ENCODE assay signal across 9 mouse cellular contexts in the genomic region with DNA sequence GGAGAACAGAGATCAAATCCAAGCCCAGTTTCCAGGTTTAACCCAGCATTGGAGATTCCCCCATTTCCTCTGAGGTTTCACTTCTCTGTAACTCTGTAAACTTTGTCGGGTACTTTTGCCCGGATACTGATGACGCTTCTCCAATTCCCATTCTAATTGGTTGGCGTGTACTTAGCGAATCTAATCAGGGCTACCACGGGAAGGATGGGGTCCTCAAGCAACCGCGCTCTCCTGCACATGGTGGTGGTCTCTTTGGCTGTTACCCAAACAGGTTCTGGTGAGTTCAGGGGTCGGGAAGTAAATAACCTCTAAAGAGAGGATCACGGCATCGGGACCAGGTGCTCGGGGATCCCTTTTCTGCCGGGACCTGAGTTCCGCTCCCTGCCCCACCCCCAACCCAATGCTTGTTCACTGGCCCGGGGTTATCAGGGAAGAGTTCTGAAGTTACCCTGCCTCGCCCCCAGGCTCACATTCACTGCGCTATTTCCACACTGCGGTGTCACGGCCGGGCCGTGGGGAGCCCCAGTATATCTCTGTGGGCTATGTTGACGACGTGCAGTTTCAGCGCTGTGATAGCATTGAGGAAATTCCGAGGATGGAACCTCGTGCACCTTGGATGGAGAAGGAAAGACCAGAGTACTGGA. TPM values are rescaled to one million over a fixed set of nuclear protein-coding genes. Genes with fewer than 3 reads are reported as not detected.
A peak's percentile ranks its signal among the peaks of the same experiment; 100 is the strongest.
DNase-seq lines count a peak whose midpoint lies in the region; ATAC-seq and TF ChIP-seq lines count a peak whose summit lies in the region.
"Had no signal": no experiment of that assay in that cellular context is flagged by ENCODE, and none has a peak within 500 bp of the region (broad histone marks: within the 10 kb centered on the region; RNA-seq: fewer than 3 reads in every experiment).

A gene (plus strand): TSS at position 163 of the 644 bp plus-strand sequence.

- no peak for TF ChIP-seq POLR2A in bone marrow, adult 2 months (IDR thresholded peaks at IDR 0.05; ENCODE audit: borderline replicate concordance, control insufficient read depth, low read depth, low read length)
- TF ChIP-seq POLR2A in limb, embryonic 14.5 days (IDR thresholded peaks at IDR 0.05; ENCODE audit: borderline replicate concordance, extremely low read depth, insufficient read depth, insufficient read length) = no peak

- H3K27me3 ChIP-seq in embryonic facial prominence, embryonic 15.5 days = no peaks in the 10 kb centered on the region
- no peaks in the 10 kb centered on the region for H3K27me3 ChIP-seq in limb, embryonic 14.5 days (ENCODE audit: control insufficient read depth, insufficient read depth, low read length)
- no peaks in the 10 kb centered on the region for H3K27me3 ChIP-seq in midbrain, postnatal 0 days (ENCODE audit: insufficient read depth, low read length)

- H3K4me1 ChIP-seq in bone marrow, adult 2 months (ENCODE audit: control insufficient read depth, insufficient read depth, low read length) = no peaks in the 10 kb centered on the region
- 0 out of 2 replicates have a peak, but pooled peaks cover 5% of the 10 kb centered on the region for H3K4me1 ChIP-seq in embryonic facial prominence, embryonic 15.5 days
- H3K4me1 ChIP-seq in limb, embryonic 14.5 days (ENCODE audit: control insufficient read depth, insufficient read depth, low read length) = no peaks in the 10 kb centered on the region
- 0 out of 2 replicates have a peak, but pooled peaks cover 4% of the 10 kb centered on the region for H3K4me1 ChIP-seq in midbrain, postnatal 0 days (ENCODE audit: insufficient read depth, low read length)

- H3K4me3 ChIP-seq in bone marrow, adult 2 months (replicated peaks; ENCODE audit: control insufficient read depth, low read depth, low read length) = peak within 1 kb of the TSS; percentile 91
- H3K4me3 ChIP-seq in embryonic facial prominence, embryonic 15.5 days (replicated peaks) = peak within 1 kb of the TSS; percentile 54
- peak within 1 kb of the TSS; percentile 51 for H3K4me3 ChIP-seq in limb, embryonic 14.5 days (replicated peaks; ENCODE audit: low read length)
- peak within 1 kb of the TSS; percentile 53 for H3K4me3 ChIP-seq in midbrain, postnatal 0 days (ENCODE audit: low read depth, low read length)

- H3K36me3 ChIP-seq in embryonic facial prominence, embryonic 15.5 days = no peaks in the 10 kb centered on the region
- no peaks in the 10 kb centered on the region for H3K36me3 ChIP-seq in limb, embryonic 14.5 days (ENCODE audit: control insufficient read depth, insufficient read depth, low read length)
- no peaks in the 10 kb centered on the region for H3K36me3 ChIP-seq in midbrain, postnatal 0 days (ENCODE audit: insufficient read depth, low read length)
- H3K36me3 ChIP-seq: G1E had no signal

- peak within 1 kb of the TSS; percentile 91 for H3K4me2 ChIP-seq in embryonic facial prominence, embryonic 15.5 days (replicated peaks)
- H3K4me2 ChIP-seq in limb, embryonic 14.5 days (replicated peaks; ENCODE audit: low read depth, low read length, severe bottlenecking) = peak within 1 kb of the TSS; percentile 91
- H3K4me2 ChIP-seq in midbrain, postnatal 0 days (ENCODE audit: low read depth, low read length, poor library complexity, severe bottlenecking) = peak within 1 kb of the TSS; percentile 93

- peak; percentile 98 for DNase-seq in 3T3-L1 (ENCODE audit: low read depth, low spot score)
- peak; percentile 98 for DNase-seq in heart, adult 8-10 months (ENCODE audit: low spot score)
- DNase-seq in kidney, adult 9 months = peak; percentile 96
- DNase-seq in limb, embryonic 14.5 days (ENCODE audit: low spot score) = peak; percentile 92
- peak; percentile 90 for DNase-seq in midbrain, postnatal 0 days (ENCODE audit: low spot score)
- peak; percentile 70 to 86 for DNase-seq in spleen, postnatal 14 days (ENCODE audit: low spot score in 2 of 2)

- TF ChIP-seq CTCF in bone marrow, adult 2 months (IDR thresholded peaks at IDR 0.05; ENCODE audit: control insufficient read depth, insufficient read depth, low read length) = no peak
- TF ChIP-seq CTCF in midbrain, postnatal 0 days (IDR thresholded peaks at IDR 0.05) = no peak

- WGBS in bone marrow, adult 2 months = under 1% methylated on average over 26 of the region's 26 CpGs
- 1% methylated on average over 26 of the region's 26 CpGs for WGBS in embryonic facial prominence, embryonic 15.5 days
- WGBS in limb, embryonic 14.5 days = 2% methylated on average over 26 of the region's 26 CpGs
- 3% methylated on average over 26 of the region's 26 CpGs for WGBS in midbrain, postnatal 0 days

- ATAC-seq in embryonic facial prominence, embryonic 15.5 days (ENCODE audit: insufficient number of reproducible peaks, low FRiP score, low TSS enrichment, low read depth) = peak; percentile 73; the same call in 1 of the 2 replicates
- ATAC-seq in limb, embryonic 14.5 days (ENCODE audit: low FRiP score, low read depth) = peak; percentile 95
- ATAC-seq in midbrain, postnatal 0 days (ENCODE audit: low FRiP score) = peak; percentile 97

- H3K9me3 ChIP-seq in embryonic facial prominence, embryonic 15.5 days (replicated peaks) = no peaks in the 10 kb centered on the region
- no peaks in the 10 kb centered on the region for H3K9me3 ChIP-seq in limb, embryonic 14.5 days (ENCODE audit: control insufficient read depth, low read length)
- H3K9me3 ChIP-seq in midbrain, postnatal 0 days (ENCODE audit: low read length) = no peaks in the 10 kb centered on the region

- no peak within 1 kb of the TSS for H3K9ac ChIP-seq in embryonic facial prominence, embryonic 15.5 days
- H3K9ac ChIP-seq in limb, embryonic 14.5 days (ENCODE audit: low read depth, low read length, severe bottlenecking) = peak within 1 kb of the TSS; percentile 51
- H3K9ac ChIP-seq in midbrain, postnatal 0 days (replicated peaks; ENCODE audit: low read length, poor library complexity, severe bottlenecking) = peak within 1 kb of the TSS; percentile 44

- H3K27ac ChIP-seq in bone marrow, adult 2 months (ENCODE audit: control insufficient read depth, insufficient read depth, low read depth, low read length, poor library complexity) = peak within 1 kb of the TSS; percentile 79
- no peak within 1 kb of the TSS for H3K27ac ChIP-seq in embryonic facial prominence, embryonic 15.5 days (replicated peaks)
- H3K27ac ChIP-seq in limb, embryonic 14.5 days (replicated peaks; ENCODE audit: low read depth, low read length) = no peak within 1 kb of the TSS
- H3K27ac ChIP-seq in midbrain, postnatal 0 days (ENCODE audit: low read depth, low read length) = no peak within 1 kb of the TSS

RNA-seq across cellular contexts. Expression of the gene that starts here (rescaled TPM):
- 3.7 and 8.7 TPM in 2 replicates for polyA plus RNA-seq in bone marrow, adult 2 months (2011; ENCODE audit: insufficient read depth, insufficient read length, low replicate concordance, missing spikeins)
- polyA plus RNA-seq in embryonic facial prominence, embryonic 15.5 days (2015; fragmentation: Nextera tagmentation; extraction: Ambion mirVana) = 1.7 and 2.6 TPM in 2 replicates
- 1 to 10 TPM; 3.2 to 4.4 (median 3.6) TPM for total RNA-seq in heart, adult 8-10 months (2022)
- polyA plus RNA-seq in limb, embryonic 14.5 days (2012; rRNA removed) = 1.00 and 1.4 TPM in 2 replicates
- 1.3 and 2.6 TPM in 2 replicates for polyA plus RNA-seq in limb, embryonic 14.5 days (2014; fragmentation: Nextera tagmentation; extraction: Ambion mirVana)
- 1.6 TPM in 2 replicates for total RNA-seq in midbrain, postnatal 0 days (2014; rRNA removed)
- polyA plus RNA-seq in midbrain, postnatal 0 days (2015; fragmentation: Nextera tagmentation; extraction: Ambion mirVana) = 2.5 and 2.6 TPM in 2 replicates
- total RNA-seq: G1E had no signal
- polyA plus RNA-seq: G1E had no signal
